Mouse (Mus musculus) MN1 (cell line): ENCODE measurements around the gene H2al1d.
A peak's percentile ranks its signal among the peaks of the same experiment; 100 is the strongest.
"Not testable (repeated sequence)": the region's sequence is repeated elsewhere in the genome, so short reads cannot be mapped to it uniquely, and the experiment has no call there.

Experiments
- DNase-seq: peaks from one replicate; pipeline ENCODE4 v3.0.0-alpha.2; 2016; ENCODE audit warnings: low spot score

Gene H2al1d

GRCm38 (mm10) chrX:11308524-11308923, at the start of gene H2al1d:
Gene H2al1d, plus strand, starts transcription at chrX:11308824.
- not testable (repeated sequence) for DNase-seq

- DNase-seq: no peak
Observed at GRCm38 (mm10) chrX:11264918-11265317, 43.7 kb upstream of the H2al1d start.

- DNase-seq: peak; percentile 7
Observed at GRCm38 (mm10) chrX:11267791-11268190, 40.8 kb upstream of the H2al1d start.

- no peak for DNase-seq
Observed at GRCm38 (mm10) chrX:11269074-11269473, 39.5 kb upstream of the H2al1d start.

- no peak for DNase-seq
Observed at GRCm38 (mm10) chrX:11273190-11273589, 35.4 kb upstream of the H2al1d start.

GRCm38 (mm10) chrX:11277083-11277482, 31.5 kb upstream of the H2al1d start:
- DNase-seq: no peak

GRCm38 (mm10) chrX:11280741-11281140, 27.9 kb upstream of the H2al1d start:
- DNase-seq: no peak

GRCm38 (mm10) chrX:11288306-11288882, 20.2 kb upstream of the H2al1d start:
- DNase-seq: no peak

GRCm38 (mm10) chrX:11289244-11289643, 19.4 kb upstream of the H2al1d start:
- no peak for DNase-seq

GRCm38 (mm10) chrX:11298957-11299356, 9.7 kb upstream of the H2al1d start, which contains the start of gene H2al1a:
Gene H2al1a, plus strand, starts transcription at chrX:11299257.
- not testable (repeated sequence) for DNase-seq

- DNase-seq: not testable (repeated sequence)
Observed at GRCm38 (mm10) chrX:11302132-11302531, 6.5 kb upstream of the H2al1d start, which contains the start of gene H2al1b. Gene H2al1b, plus strand, starts transcription at chrX:11302432.

GRCm38 (mm10) chrX:11305355-11305754, 3.3 kb upstream of the H2al1d start, which contains the start of gene H2al1c:
Gene H2al1c, plus strand, starts transcription at chrX:11305655.
- not testable (repeated sequence) for DNase-seq

- DNase-seq: not testable (repeated sequence)
Observed at GRCm38 (mm10) chrX:11311634-11312033, 3.0 kb downstream of the H2al1d start, which contains the start of gene H2al1e. Gene H2al1e, plus strand, starts transcription at chrX:11311934.

- not testable (repeated sequence) for DNase-seq
Observed at GRCm38 (mm10) chrX:11314858-11315257, 6.2 kb downstream of the H2al1d start, which contains the start of gene H2al1f. Gene H2al1f, plus strand, starts transcription at chrX:11315158.

GRCm38 (mm10) chrX:11317956-11318355, 9.3 kb downstream of the H2al1d start, which contains the start of gene H2al1g:
Gene H2al1g, plus strand, starts transcription at chrX:11318256.
- not testable (repeated sequence) for DNase-seq

GRCm38 (mm10) chrX:11321192-11321591, 12.6 kb downstream of the H2al1d start, which contains the start of gene H2al1h:
Gene H2al1h, plus strand, starts transcription at chrX:11321492.
- not testable (repeated sequence) for DNase-seq

- not testable (repeated sequence) for DNase-seq
Observed at GRCm38 (mm10) chrX:11324359-11324758, 15.7 kb downstream of the H2al1d start, which contains the start of gene H2al1i. Gene H2al1i, plus strand, starts transcription at chrX:11324659.

- DNase-seq: not testable (repeated sequence)
Observed at GRCm38 (mm10) chrX:11327522-11327921, 18.9 kb downstream of the H2al1d start, which contains the start of gene H2al1j. Gene H2al1j, plus strand, starts transcription at chrX:11327822.

- no peak for DNase-seq
Observed at GRCm38 (mm10) chrX:11345762-11346161, 37.1 kb downstream of the H2al1d start.

GRCm38 (mm10) chrX:11346756-11347155, 38.1 kb downstream of the H2al1d start:
- DNase-seq: no peak
